Mouse (Mus musculus): ENCODE measurements around the gene Lyrm4.

Gene Lyrm4

DNA sequence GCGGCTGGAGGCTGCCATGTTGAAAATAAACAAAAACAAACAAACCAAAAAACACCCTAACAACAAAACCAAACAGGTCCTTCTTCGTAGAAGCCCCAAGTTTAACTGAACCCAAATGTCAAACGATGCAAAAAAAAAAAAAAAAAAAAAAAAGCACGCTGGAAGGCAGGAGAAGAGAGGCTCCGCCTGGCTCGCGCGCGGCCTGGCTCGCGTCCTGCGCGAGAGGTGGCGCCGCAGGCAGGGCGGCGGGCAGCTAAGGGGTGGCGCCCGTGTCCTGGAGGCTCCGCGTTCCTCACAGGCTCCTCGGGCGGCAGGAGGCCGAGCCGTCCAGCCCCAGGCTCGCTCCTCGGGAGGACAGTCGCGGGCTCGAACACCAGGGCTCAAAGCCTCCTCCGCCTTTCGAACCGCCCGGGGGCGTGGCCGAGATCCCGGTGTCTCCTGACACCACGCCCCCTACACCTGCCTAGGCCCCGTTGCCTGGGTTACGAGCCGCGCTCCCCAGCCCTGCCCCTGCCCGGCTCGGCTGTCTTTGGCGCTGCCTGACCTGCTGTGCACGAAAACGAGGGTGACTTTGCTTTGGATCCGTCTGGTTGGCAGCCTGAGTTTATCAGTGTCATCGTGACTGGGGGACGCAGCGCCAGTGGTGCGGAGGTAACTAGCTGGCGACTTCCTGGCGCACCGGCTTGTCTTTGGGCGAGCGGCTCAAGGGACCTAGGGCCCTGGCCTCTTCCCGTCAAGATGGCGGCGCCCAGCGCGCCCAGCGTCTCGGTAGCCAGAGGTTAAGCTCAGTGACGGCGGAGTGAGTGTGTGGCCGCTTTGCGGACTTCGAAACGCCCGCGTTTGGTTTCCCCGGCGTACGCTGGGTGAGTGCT, at the start of gene Lyrm4, which contains the start of gene Fars2:
Lyrm4 (minus strand) TSS at position 384 of the 872 bp plus-strand sequence.
Fars2 (plus strand) TSS at position 270 of the 872 bp plus-strand sequence.
- in situ Hi-C loops (cut with MseI, MboI) = no loop called here

DNA sequence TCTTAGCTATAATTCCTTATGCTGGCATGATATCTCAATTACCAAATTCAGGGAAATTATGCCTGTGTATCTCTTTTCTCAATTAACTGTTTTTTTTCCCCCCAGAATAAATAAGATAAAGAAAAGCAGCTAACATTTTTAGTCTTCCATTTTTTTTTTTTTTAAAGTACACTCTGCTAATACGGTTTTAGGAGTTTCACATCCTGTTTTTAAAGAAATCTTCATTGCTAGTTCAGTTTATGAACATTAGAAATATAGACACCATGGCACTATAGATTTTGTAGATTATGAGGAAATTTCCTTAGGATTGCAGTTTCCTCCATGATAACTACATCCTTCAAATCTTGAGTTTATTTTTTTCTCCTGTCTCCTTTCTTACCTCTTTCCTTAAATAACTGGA, 46.6 kb upstream of the Lyrm4 start:
- in situ Hi-C loops (cut with MseI, MboI) = no loop called here

DNA sequence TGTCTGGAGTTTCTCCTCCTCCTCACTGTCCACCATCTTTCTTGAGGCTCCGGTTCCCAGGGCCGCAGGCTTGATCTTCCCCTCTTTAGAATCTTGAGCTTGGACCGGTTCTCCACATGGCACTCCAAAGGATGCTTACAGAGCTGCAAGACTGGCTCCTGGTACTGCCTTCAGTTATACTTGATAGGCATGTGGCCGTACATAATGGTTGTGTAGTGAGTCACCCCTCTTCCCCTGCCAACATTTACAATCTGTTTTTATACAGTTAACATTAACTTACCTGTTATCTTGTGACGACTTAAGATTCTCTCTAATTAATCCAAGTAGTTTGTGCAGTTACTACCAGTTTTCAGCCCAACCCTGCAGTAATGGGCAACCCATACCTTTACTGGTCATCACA, 46.1 kb upstream of the Lyrm4 start:
- in situ Hi-C loops (cut with MseI, MboI) = no loop called here

DNA sequence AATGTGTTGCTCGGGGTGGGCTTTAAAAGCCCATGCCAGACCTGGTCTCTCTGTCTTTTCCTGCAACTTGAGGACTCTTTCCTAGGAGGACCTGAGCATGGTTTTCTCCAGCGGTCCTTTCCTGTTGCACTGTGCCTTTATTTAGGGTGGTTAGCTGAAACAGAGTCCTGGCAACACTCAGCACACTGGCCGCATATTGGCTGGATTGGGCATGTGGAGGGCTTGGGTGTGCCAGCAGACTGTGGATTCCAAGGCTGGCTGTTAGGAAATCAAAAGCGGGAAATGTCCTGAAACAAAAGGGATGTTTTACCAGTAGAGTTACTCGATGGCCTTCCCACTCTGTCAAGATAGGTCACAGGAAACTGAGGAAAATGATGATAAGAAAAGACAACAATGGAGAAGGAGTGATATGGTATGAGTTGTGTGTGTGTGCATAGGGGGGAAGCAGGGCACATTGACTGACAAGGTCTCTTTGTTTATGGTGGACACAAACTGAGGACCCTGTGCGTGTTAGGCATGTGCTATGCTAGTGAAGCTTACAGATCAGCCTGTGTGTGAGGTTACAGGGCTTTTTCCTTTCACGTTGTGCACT, 39.1 kb upstream of the Lyrm4 start:
- in situ Hi-C loops (cut with MseI, MboI) = no loop called here

DNA sequence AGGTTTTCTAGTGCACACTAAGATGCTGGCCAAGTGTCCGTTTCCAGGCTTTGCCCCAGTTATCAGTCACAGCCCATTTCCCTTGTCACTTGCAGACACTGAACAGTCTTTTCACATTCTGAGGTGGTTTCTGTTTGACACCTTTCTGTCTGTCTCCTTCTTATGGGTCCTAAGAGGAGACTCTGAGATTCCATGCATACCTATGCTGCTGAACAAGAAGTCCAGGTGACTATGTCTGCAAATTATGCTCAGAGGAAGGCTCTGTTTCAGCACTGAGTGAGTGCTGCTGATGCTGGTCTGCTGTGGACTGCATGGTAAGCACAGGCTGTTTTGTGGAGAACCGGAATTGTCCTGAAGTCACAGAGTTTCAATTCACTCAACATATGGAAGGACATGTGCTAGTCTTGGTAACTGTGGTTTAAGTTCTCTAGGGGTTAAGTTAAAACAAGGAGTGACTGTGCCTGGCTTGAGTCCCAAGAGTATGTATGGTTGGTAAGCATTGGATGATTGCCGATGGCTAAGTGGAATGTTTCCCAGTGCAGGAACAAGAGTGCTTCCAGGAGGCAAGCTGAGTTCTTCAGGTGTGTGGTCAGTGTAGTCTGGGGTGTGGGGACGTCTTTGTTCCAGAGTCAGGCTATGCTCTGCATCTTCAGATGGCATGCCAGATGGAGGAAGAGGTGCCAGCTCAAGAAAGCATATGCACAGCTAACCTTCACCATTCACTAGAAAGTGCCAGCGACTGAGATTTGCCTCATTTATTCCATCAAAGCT, 35.6 kb upstream of the Lyrm4 start:
- in situ Hi-C loops (cut with MseI, MboI) = no loop called here

DNA sequence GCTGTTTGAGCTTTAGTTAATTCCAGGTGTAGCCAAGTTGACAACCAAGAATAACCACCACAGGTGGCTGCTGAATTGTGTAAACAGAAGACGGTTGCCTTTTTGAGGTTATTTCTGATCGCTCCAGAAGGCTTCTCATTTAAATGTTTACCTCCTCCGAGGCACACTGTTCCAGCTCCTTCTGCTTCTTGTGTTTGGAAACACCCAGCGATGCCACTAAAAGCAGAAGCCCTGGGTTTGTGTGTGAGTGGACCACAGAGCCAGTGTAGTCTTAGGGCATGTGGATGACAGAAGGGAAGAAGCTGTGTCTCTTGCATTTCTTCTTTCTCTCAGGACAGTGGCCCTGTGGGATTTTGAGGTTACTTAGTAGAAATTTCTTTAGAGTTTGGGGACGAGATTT, 32.9 kb upstream of the Lyrm4 start:
- in situ Hi-C loops (cut with MseI, MboI) = no loop called here

DNA sequence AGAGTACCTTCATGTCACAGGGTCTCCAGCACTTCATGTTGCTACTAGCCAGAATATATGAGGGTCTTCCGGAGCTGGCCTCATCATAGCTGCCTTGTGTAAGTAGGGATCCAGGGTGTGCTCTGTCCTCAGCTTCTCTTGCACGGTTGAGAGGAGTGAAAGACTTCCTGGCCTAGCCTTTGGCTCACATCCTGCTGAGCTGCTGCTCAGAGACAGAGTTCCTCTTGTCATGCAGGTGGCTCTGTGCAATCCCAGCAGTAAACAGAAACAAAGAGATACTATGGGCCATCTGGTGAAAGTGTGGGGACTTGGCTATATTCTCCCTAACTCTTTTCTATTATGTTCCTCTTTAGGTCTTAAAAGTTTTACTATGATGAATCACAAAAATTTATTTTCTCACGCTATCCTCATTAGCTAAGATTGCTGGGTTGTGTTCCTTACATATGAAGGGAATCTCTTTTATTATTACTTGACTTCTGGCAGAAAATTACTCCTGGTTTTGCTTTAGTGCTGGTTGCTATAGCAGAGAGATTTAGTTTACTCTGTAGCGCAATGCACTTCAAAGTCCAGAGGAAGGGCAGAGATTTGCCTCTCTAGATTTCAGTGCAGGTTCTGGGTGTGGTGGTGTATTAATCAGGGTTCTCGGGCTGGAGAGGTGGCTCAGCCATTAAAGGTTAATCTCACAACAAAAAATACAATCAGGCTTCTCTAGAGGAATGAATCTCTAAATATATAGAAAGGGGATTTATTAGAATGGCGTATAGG, 32.0 kb upstream of the Lyrm4 start:
- in situ Hi-C loops (cut with MseI, MboI) = no loop called here

DNA sequence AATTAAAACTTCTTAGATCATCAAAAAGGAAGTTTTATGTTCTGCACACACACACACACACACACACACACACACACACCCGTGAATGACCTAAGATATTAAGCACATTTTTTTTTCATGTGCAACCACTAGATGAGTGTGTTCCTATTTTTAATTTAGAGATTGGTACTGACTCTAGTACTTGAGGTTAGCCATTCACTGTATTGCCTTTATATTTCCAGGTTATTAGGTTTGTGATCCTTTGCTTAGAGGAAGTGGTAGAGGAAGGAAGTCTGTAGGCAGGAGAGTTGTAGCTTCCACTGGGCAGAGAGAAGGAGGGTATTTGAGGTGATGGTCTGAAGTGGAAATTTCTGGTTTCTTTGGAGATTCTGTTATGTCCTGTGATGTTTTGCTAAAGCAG, 28.3 kb upstream of the Lyrm4 start:
- in situ Hi-C loops (cut with MseI, MboI) = no loop called here

DNA sequence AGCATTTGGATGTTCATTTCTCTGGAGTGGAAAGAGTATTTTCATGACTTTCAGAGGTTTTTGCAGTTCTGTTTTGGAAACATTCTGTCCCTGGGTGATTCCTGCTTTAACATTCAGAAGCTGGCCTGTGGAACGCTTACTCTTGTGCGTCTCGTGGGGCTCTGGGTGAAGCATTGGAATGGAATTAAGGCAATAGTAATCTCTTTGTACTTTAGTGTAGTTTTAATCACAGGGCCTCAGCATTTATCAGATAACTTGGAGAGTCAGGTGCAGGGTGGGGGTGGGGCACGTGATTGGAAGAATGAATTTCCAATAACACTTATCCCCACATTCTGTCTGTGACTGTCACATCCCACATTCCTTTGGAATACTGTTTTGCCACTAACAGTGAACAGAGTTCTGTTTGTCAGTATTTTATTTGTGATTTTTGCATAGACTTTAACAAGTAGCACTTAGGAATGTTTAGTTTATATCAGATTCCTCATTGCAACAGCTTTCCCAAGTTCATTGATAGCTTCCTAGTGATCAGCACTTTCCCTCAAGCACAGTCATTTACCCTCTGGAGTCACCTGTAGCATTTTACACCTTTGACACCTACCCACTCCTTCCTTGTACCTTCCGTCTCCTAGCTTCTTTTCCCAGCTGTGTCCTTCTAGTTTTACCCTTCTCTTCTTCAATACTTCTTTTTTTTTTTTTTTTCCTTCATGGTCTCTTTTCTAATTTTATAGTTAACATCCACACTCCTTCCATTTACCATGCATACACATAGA, 23.1 kb upstream of the Lyrm4 start:
- in situ Hi-C loops (cut with MseI, MboI) = no loop called here

DNA sequence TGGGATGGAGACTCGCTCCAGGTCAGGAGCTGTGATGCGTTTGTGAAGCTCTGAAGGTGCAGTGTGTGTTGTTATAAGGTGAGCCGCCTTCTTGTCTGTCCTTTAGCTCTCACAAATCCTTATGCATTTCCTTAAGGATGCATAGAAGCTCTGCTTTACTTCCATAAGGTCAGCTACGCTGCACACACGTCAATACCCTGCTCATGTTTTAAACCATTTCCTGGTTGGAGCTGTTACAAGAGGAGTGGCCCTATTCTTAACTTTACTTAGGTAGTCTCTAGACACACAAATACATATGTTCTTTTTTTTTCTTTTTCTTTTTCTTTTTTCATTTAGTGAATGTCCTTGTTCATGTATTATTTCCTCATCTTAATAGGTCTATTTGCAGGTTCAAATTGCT, 22.4 kb upstream of the Lyrm4 start:
- in situ Hi-C loops (cut with MseI, MboI) = no loop called here

DNA sequence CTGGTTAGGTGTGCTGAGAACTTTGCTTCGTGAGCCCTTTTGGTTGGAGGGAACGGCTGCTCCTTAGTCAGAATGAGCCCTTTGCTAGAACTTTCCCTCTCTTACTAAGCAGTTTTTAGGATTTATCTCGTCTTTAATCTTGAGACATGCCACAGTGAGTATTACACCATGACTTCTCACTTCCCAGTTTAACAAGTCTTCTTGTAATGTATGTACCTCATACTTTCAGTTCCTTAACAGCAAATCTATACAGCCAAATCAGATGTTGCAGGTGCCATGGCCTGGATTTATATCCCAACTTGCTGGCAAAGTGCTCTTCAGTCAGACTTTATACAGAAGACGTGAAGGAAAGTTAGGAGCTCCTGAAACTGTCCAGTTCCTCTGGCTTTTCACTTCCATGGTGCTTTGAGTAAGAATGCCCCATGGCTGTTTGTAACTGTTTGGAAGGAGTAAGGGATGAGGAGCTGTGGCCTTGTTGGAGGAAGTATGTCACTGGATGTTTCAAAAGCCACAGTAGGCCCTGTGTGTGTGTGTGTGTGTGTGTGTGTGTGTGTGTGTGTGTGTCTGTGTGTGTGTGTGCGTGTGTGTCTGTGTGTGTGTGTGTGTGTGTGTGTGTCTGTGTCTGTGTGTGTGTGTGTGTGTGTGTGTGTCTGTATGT, 14.8 kb upstream of the Lyrm4 start:
- in situ Hi-C loops (cut with MseI, MboI) = no loop called here

DNA sequence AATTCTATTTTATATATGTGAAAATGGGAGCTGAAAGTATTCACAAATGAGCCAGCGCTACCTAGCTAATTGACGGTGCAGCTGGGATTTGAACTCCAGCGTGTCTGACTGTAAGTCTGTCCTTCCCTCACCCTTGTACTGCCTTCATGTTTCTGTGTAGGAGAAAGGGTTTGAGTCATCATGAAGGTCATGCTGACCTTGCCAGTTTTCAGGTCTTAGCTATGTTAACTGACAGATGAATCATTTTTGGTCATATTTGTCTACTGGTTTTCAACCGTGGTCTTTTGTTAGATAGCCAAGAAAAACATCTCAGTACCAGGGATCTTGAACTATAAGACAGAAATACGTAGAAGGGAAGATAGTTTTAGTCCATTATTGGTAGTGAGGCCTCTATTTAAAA, 14.1 kb upstream of the Lyrm4 start:
- in situ Hi-C loops (cut with MseI, MboI) = no loop called here

DNA sequence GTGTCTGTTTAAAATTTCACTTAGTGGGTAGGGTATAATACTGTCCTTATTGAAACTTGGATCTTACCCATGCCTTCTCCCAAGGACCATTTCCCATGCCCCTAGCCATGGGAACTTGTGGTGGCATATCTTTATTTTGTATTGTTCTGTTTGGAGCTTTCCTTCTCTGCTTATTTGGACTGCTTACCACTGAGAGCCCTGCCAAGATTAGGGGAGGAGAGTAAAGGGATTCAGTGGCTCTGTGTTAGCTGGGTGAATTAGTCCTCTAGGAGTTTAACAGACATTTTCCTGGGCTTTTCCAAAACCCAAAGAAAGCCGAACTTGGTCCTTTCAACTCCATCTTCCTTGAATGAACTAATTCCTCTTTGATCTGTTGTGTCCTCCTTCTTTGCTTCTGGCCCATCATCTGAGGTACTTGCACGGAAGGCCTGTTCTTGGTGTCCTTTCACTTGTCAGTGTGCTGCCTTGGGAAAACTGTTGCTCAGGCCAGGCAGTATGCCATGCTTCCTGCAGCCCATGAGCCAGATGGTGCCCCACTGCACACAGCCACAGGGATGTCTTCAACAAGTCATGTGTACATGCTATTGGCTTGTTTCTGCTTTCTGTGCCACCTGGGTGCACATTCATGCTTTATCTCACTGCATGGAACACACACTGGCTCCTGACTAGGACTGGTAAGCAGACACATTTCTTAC, 12.2 kb upstream of the Lyrm4 start:
- in situ Hi-C loops (cut with MseI, MboI) = no loop called here

DNA sequence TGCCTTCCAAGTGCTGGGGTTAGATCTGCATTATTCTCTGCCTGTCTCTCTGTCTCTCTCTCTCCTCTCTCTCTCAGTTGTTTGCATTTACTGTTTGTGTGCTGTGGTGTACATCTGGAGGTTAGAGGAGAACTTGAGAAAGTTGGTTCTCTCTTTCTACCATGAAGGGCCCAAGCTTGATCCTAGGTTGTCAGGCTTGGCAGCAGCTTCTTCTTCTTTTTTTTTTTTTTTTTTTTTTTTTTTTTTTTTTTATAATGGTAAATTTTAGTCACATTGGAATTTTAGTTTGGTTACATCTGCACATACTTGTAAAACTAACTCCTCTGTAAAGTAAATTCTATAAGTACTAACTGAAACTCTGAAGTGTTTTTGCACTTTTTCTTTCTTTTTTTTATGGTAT, 3.3 kb upstream of the Lyrm4 start:
- in situ Hi-C loops (cut with MseI, MboI) = no loop called here

DNA sequence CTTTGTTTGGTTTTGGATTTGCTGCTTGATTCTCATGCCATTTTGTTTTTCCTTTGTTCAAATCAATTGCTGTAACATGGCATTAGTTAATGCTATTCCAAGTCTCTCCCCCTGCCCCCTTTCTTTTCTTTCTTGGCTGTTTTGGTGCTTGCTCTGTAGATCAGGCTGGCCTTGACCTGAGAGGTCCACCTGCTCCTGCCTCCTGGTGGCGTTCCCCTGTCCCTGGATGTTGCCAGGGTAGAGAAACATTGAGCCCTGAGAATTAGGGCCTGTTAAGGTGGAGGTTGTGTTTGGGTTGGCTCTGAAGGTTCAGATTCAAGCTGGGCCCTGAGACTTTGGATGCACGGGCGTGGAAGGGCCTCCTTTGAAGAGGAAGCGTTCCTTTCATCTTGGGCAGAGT, 2.4 kb upstream of the Lyrm4 start:
- in situ Hi-C loops (cut with MseI, MboI) = no loop called here

DNA sequence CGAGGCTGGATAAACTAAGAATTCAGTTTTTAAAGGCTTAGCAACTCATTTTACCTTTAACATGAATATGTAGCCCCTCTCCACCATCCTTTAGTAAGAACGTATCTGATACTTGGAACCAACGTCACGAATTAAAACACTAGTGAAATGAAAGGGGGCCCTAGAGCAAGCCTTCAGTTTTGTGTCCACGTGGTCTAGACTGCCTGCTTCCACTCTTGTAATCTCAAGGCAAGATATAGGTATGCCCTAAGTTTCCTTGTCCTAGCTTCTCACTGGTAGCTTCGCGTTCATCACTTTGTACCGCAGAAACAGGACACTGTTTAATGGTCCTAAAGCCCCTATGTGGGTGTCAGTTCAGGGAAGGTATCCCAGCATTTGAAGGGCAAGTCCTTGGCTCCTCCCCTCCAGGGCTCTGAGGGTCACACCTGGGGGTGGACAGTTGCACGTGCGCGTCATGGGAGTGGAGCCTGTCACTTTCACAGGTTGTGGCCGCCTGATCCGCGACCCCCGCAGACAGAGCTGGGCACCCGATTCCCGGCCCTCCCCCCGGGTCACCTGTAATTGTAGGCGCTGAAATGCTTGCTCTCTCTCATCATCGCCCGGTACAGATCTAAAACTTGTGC, 695 bp downstream of the Lyrm4 start:
- in situ Hi-C loops (cut with MseI, MboI) = no loop called here

DNA sequence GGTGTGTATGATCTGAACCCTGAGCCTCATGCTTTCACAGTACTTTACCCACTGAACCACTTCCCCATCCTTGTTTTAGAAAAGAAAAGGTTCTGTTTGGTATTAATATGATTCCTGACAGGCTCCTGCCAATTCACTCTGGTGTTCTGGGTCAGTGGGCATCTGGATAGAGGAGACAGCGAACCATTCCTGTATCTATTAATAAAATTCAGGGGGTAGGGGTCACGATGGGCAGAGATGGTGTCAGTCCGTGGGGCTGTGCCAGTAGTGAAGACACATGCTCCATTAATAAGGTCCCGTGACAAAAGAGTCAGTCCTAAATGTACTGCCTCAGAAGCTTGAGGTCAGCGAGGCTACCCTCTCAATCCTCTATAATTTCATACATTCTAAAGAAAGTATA, 4.1 kb downstream of the Lyrm4 start:
- in situ Hi-C loops (cut with MseI, MboI) = no loop called here

DNA sequence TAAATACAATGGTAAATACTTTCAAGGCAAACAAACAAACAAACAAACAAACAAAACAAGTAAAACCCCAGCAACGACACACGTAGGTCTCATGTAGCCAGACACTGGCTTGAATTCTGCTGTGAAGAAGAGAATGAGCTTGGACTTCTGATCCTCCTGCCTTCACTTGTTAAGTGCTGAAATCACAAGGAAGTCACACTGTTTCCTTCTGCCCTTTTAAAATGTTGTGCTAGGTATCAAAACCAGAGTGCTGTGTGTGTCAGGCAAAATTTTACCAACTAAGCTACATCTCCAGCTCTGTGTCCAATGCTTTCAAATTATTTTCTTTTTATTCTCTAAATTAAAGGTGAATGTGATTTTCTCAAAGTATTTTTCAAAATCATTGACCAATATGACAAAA, 6.0 kb downstream of the Lyrm4 start:
- in situ Hi-C loops (cut with MseI, MboI) = no loop called here

DNA sequence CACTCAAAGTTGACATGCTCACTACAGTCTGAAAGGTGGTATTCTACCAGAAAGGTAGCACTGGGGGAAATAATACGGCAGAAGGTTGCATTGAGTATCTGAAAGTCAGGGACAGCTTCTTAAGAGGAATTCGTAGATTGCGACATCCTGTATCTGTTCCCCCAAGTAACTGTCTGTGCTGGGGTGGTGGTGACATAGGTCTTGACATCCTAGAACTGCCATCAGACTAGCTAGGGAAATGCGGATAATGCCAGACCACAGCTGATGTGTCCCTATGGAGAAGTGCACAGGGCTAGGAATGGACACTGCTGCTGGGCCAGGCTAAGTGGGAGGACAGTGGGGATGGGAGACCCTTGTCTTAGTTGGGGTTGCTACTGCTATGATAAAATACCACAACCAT, 8.8 kb downstream of the Lyrm4 start:
- in situ Hi-C loops (cut with MseI, MboI) = no loop called here

Data from mouse trophoblast stem cell (cell line).